In genomic region chr1:34236254-34236723, GRCm38 (mm10) we compare ENCODE assay signal across 8 mouse cellular contexts.
A peak's percentile ranks its signal among the peaks of the same experiment; 100 is the strongest.
DNase-seq lines count a peak whose midpoint lies in the region; ATAC-seq lines count a peak whose summit lies in the region.

No protein-coding gene starts in this region.

- no peaks in the 10 kb centered on the region for H3K9me3 ChIP-seq in forebrain, embryonic 14.5 days (replicated peaks; ENCODE audit: control insufficient read depth, low read length)
- no peaks in the 10 kb centered on the region for H3K9me3 ChIP-seq in limb, embryonic 10.5 days (replicated peaks)

- peak overlapping the region; percentile 34 for H3K4me3 ChIP-seq in forebrain, embryonic 14.5 days (ENCODE audit: low read depth, low read length)
- peak overlapping the region; percentile 54 for H3K4me3 ChIP-seq in limb, embryonic 10.5 days

- H3K27ac ChIP-seq in forebrain, embryonic 14.5 days (ENCODE audit: low read depth, low read length), result no peak overlapping the region
- H3K27ac ChIP-seq in limb, embryonic 10.5 days, result peak overlapping the region; percentile 72

- ATAC-seq in cerebellum, adult (ENCODE audit: insufficient number of reproducible peaks, low FRiP score, low TSS enrichment), result peak; percentile 58
- ATAC-seq in forebrain, embryonic 14.5 days, result peak; percentile 77

- H3K9ac ChIP-seq in forebrain, embryonic 14.5 days (ENCODE audit: low read length), result peak overlapping the region; percentile 58

- 2% methylated on average over 28 of the region's 28 CpGs for WGBS in forebrain, embryonic 14.5 days
- WGBS in limb, embryonic 10.5 days, result 1% methylated on average over 28 of the region's 28 CpGs

- peak overlapping the region; percentile 70 for H3K4me2 ChIP-seq in forebrain, embryonic 14.5 days (ENCODE audit: low read length)

- no peaks in the 10 kb centered on the region for H3K36me3 ChIP-seq in forebrain, embryonic 14.5 days (ENCODE audit: control insufficient read depth, insufficient read depth, low read length)
- H3K36me3 ChIP-seq in limb, embryonic 10.5 days, result no peaks in the 10 kb centered on the region

- no peak for DNase-seq in cerebellum, adult 9-10 months
- DNase-seq in c-Kit-positive CD71-positive TER-119-positive erythroid progenitor cells, embryonic 14.5 days (ENCODE audit: low spot score), result peak; percentile 60
- peak; percentile 53 for DNase-seq in forebrain, embryonic 14.5 days (ENCODE audit: low spot score)
- DNase-seq in heart, postnatal 4 days, result peak; percentile 73
- peak; percentile 81 for DNase-seq in limb, embryonic 10.5 days (ENCODE audit: low spot score)
- peak; percentile 90 for DNase-seq in mesoderm, embryonic 11.5 days (ENCODE audit: low read depth, low spot score)
- peak; percentile 61 to 78 for DNase-seq in spleen, postnatal 4 days (ENCODE audit: low spot score in 2 of 2)

- H3K4me1 ChIP-seq in forebrain, embryonic 14.5 days (ENCODE audit: control insufficient read depth, insufficient read depth, low read length), result peaks cover 22% of the 10 kb centered on the region
- peaks cover 17% of the 10 kb centered on the region for H3K4me1 ChIP-seq in limb, embryonic 10.5 days

- H3K27me3 ChIP-seq in forebrain, embryonic 14.5 days (replicated peaks; ENCODE audit: control insufficient read depth, insufficient read depth, low read length), result 0 out of 2 replicates have a peak, but pooled peaks cover 4% of the 10 kb centered on the region
- peaks cover 15% of the 10 kb centered on the region; the same call in 1 of the 2 replicates for H3K27me3 ChIP-seq in limb, embryonic 10.5 days (ENCODE audit: low read depth, poor library complexity, severe bottlenecking)
